Mouse (Mus musculus) left cerebral cortex, adult 2 months (tissue): ENCODE measurements around the gene Fkbp4. TPM values are rescaled to one million over a fixed set of nuclear protein-coding genes. Genes with fewer than 3 reads are reported as not detected.

ENCODE experiments used
- DNase-seq, 2 experiments: peaks; one replicate each; pipeline ENCODE4 v3.0.0; 2021 to 2022; ENCODE audit warnings: low spot score in 2 of 2, mixed read lengths in 1 of 2; ENCODE audit errors: extremely low spot score in 1 of 2
- H3K27ac ChIP-seq: fragments of 200-600 bp; 2 replicates; pipeline ENCODE4 v1.8.1; 2022
- H3K4me3 ChIP-seq: fragments of 200-600 bp; 2 replicates; pipeline ENCODE4 v1.8.1; 2022
- CTCF ChIP-seq: fragments of 200-600 bp; IDR thresholded peaks from 2 replicates; pipeline ENCODE4 v1.8.1; 2022; ENCODE audit warnings: antibody characterized with exemption, mild to moderate bottlenecking, moderate library complexity
- intact Hi-C: fragments of 180-260 bp; cut with DNase I; formaldehyde crosslinking; loops from one replicate; pipeline ENCODE4 v1.15.1; 2025
- total RNA-seq, 2 experiments: library from RNA; stranded (reverse); gene quantifications; 2 replicates each; pipeline ENCODE4 v1.2.3; 2021

The Fkbp4 gene
- total RNA-seq, 2 experiments from 2014 or later: 118 TPM

DNA sequence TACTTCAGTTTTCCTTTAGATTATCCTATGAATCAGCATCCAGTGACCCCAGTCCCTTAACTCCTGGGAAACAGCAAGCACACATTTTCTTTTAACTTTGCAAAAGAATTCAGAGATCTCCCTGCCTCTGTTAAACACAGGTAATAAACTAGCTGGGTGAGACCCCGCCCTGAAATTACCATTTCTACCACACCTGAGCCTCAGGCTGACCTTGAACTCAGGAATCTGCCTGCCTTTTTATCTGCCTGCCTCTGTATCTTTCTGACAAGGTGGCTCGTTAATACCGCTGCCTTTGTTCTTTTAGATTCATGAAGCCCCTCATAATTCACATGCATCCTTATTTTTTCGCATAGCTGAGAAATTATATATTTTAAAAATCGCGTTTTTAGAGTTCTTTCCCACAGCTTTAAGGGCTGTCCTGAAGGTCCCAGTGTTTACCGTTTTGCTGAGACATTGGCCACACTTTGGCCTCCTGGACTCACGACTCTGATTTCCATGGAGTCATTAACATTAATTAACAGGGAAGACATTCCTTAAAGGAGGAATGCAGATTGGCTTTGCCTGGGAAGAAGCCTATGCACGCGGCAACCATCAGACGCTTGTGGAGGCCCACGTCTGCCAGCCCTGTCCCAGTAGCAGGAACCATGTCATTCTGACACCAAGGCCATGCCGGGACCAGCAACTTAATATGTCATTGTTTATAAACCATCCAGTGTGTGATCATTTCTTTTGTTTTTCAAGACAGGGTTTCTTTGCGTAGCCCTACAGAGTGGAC lies 22.4 kb upstream of the Fkbp4 start:
- intact Hi-C loops: no loop called here
- H3K4me3 ChIP-seq: no peak overlapping the region
- H3K27ac ChIP-seq: no peak overlapping the region
- no peak for DNase-seq
- no peak for TF ChIP-seq CTCF

GRCm38 (mm10) chr6:128460321-128460720 lies 21.8 kb upstream of the Fkbp4 start:
- DNase-seq: no peak
- no peak for TF ChIP-seq CTCF

GRCm38 (mm10) chr6:128457186-128457585 lies 18.7 kb upstream of the Fkbp4 start:
- TF ChIP-seq CTCF: no peak
- Histone ChIP-seq H3K27ac (no peak overlapping the region), H3K4me3 (no peak overlapping the region)
- intact Hi-C loops: no loop called here
- DNase-seq: no peak

More at GRCm38 (mm10) chr6:128460321-128460720, 21.8 kb upstream of the Fkbp4 start:
- intact Hi-C loops: no loop called here
- H3K4me3 ChIP-seq: no peak overlapping the region
- H3K27ac ChIP-seq: no peak overlapping the region

GRCm38 (mm10) chr6:128455835-128456605 lies 17.5 kb upstream of the Fkbp4 start:
- Histone ChIP-seq H3K4me3 (no peak overlapping the region), H3K27ac (no peak overlapping the region)
- intact Hi-C loops: no loop called here
- TF ChIP-seq CTCF: no peak
- no peak for DNase-seq

DNA sequence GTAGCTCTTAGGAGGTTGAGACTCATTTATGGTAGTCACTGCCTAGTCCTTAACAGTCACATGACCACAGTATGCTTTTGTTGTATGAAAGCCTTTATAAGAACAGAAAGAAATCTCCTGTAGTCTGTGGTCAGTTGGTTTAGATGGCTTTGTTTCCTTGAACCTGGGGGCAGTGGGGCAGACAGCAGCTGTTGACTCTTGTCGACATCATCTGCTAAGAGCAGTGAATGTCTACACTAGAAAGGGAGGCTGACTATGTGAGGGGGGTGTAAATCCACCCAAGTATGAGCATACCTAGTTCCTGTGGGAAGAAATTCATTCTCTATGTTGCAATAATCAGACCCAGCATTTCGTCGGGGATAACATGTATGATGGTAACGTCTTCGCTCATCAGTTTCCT lies 8.6 kb upstream of the Fkbp4 start:
- no peak for TF ChIP-seq CTCF
- no peak overlapping the region for H3K27ac ChIP-seq
- no peak overlapping the region for H3K4me3 ChIP-seq
- intact Hi-C loops: loop anchor here (10.0 kb wide), 1 partner anchor 178 kb away; the partner anchor contains the start of gene Klrb1a
- no peak for DNase-seq

GRCm38 (mm10) chr6:128445761-128446535 lies 7.5 kb upstream of the Fkbp4 start:
- DNase-seq: peak in 1 of 2 experiments; percentile 56
- intact Hi-C loops: loop anchor here (1.0 to 10.0 kb wide), 2 partner anchors 33 to 179 kb away; partner anchors contain the start of gene Klrb1a
- TF ChIP-seq CTCF: peak; percentile 81
- no peak overlapping the region for H3K27ac ChIP-seq
- H3K4me3 ChIP-seq: no peak overlapping the region

- Histone ChIP-seq H3K27ac (no peak overlapping the region), H3K4me3 (no peak overlapping the region)
- intact Hi-C loops: loop anchor here (10.0 kb wide), 1 partner anchor 185 kb away; the partner anchor contains the start of gene Klrb1a
- no peak for DNase-seq
- peak; percentile 3; the same call in 1 of the 2 replicates for TF ChIP-seq CTCF
Measured at GRCm38 (mm10) chr6:128440238-128440637, 1.8 kb upstream of the Fkbp4 start.

GRCm38 (mm10) chr6:128438871-128439341 lies 429 bp upstream of the Fkbp4 start:
- TF ChIP-seq CTCF: no peak
- H3K27ac ChIP-seq: peak overlapping the region; percentile 71
- DNase-seq: no peak
- intact Hi-C loops: loop anchor here (5.0 to 10.0 kb wide), 2 partner anchors 38 to 1096 kb away; partner anchors contain the start of gene Gabarapl1
- H3K4me3 ChIP-seq: peak overlapping the region; percentile 98

DNA sequence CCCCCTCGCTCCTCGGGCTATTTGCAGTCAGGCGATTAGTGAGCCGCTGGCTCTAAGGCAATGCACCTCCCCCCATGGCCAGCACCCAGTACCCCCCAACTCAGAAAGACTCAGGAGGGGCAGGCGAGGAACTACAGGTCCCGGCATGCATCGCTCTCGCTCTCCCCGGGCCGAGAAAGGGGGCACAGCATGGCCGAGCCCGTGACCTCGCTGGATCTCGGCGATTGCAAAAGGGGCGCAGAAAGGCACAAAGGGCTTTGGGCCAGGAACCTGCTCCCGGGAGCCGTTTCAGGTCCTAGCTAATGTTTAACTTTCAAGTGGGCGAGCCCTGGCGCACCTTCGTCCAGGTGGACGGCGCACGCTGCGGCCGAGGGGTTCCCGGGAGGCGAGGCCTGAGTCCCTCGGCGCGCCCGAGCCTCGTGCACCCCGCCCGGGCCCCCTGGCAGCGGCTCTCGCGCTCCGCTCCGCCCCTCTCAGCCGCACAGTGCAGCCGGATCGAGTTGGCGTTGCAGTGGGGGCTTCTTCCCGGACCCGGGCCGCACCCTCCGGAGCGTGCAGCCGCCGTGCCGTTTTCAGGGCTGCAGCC lies 653 bp downstream of the Fkbp4 start:
- TF ChIP-seq CTCF: no peak
- Histone ChIP-seq H3K27ac (peak overlapping the region; percentile 91), H3K4me3 (peak overlapping the region; percentile 98)
- peak; percentile 55 to 67 for DNase-seq
- intact Hi-C loops: loop anchor here (5.0 to 10.0 kb wide), 2 partner anchors 39 to 1097 kb away; partner anchors contain the start of gene Gabarapl1

DNA sequence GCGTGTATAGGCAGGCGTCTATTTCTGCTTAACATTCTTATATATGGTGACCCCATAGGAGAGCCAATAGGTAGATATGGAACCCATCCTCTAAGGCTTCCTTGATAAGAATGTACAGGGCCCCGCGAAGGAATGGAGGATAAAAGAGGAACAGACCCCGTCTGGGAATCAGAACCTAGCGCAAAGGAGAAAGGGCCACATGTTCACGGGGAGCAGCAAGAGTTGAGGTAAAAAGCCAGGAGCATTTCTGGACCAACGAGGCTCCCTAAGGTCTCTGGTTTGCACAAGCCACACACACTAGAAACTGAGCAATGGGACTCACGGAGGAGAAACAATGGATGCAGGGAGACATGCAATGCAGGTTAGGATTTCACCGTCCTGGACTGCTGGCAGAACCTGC lies 1.2 kb downstream of the Fkbp4 start:
- DNase-seq: no peak
- H3K4me3 ChIP-seq: peak overlapping the region; percentile 98
- peak overlapping the region; percentile 91 for H3K27ac ChIP-seq
- TF ChIP-seq CTCF: no peak
- intact Hi-C loops: loop anchor here (5.0 to 10.0 kb wide), 2 partner anchors 40 to 1098 kb away; partner anchors contain the start of gene Gabarapl1
